Mouse (Mus musculus): ENCODE measurements around the gene Rnf216.

Gene Rnf216

GRCm38 (mm10) chr5:142963705-142964494 lies 148.9 kb downstream of the Rnf216 start:
- in situ Hi-C loops (cut with MboI; ENCODE audit: unreplicated experiment in 2 of 2): no loop called here

GRCm38 (mm10) chr5:142963003-142963704 lies 149.6 kb downstream of the Rnf216 start:
- in situ Hi-C loops (cut with MboI; ENCODE audit: unreplicated experiment in 2 of 2): no loop called here

GRCm38 (mm10) chr5:142962444-142962961 lies 150.3 kb downstream of the Rnf216 start:
- in situ Hi-C loops (cut with MboI; ENCODE audit: unreplicated experiment in 2 of 2): no loop called here

GRCm38 (mm10) chr5:142961881-142962443 lies 150.8 kb downstream of the Rnf216 start:
- in situ Hi-C loops (cut with MboI; ENCODE audit: unreplicated experiment in 2 of 2): no loop called here

- in situ Hi-C loops (cut with MboI; ENCODE audit: unreplicated experiment in 2 of 2): no loop called here
Observed at GRCm38 (mm10) chr5:142961398-142961880, 151.4 kb downstream of the Rnf216 start.

GRCm38 (mm10) chr5:142960775-142961271 lies 152.0 kb downstream of the Rnf216 start:
- in situ Hi-C loops (cut with MboI; ENCODE audit: unreplicated experiment in 2 of 2): no loop called here

- in situ Hi-C loops (cut with MboI; ENCODE audit: unreplicated experiment in 2 of 2): no loop called here
Observed at GRCm38 (mm10) chr5:142959576-142960556, 152.9 kb downstream of the Rnf216 start, which contains the start of gene Fscn1. TSS of gene Fscn1 (plus strand) at chr5:142960343.

GRCm38 (mm10) chr5:142959156-142959555 lies 153.6 kb downstream of the Rnf216 start:
- in situ Hi-C loops (cut with MboI; ENCODE audit: unreplicated experiment in 2 of 2): no loop called here

- in situ Hi-C loops (cut with MboI; ENCODE audit: unreplicated experiment in 2 of 2): no loop called here
Observed at GRCm38 (mm10) chr5:142958464-142958863, 154.3 kb downstream of the Rnf216 start.

- in situ Hi-C loops (cut with MboI; ENCODE audit: unreplicated experiment in 2 of 2): no loop called here
Observed at GRCm38 (mm10) chr5:142956956-142957703, 155.7 kb downstream of the Rnf216 start.

GRCm38 (mm10) chr5:142953641-142954040 lies 159.2 kb downstream of the Rnf216 start:
- in situ Hi-C loops (cut with MboI; ENCODE audit: unreplicated experiment in 2 of 2): no loop called here

GRCm38 (mm10) chr5:142950405-142950804 lies 162.4 kb downstream of the Rnf216 start:
- in situ Hi-C loops (cut with MboI; ENCODE audit: unreplicated experiment in 2 of 2): no loop called here

GRCm38 (mm10) chr5:142949580-142949979 lies 163.2 kb downstream of the Rnf216 start:
- in situ Hi-C loops (cut with MboI; ENCODE audit: unreplicated experiment in 2 of 2): loop anchor here in 1 of 2 experiments (10.0 kb wide), 1 partner anchor 385 kb away; no protein-coding TSS in a partner anchor

- in situ Hi-C loops (cut with MboI; ENCODE audit: unreplicated experiment in 2 of 2): loop anchor here in 1 of 2 experiments (10.0 kb wide), 1 partner anchor 383 kb away; no protein-coding TSS in a partner anchor
Observed at GRCm38 (mm10) chr5:142947460-142947859, 165.3 kb downstream of the Rnf216 start.

- in situ Hi-C loops (cut with MboI; ENCODE audit: unreplicated experiment in 2 of 2): loop anchor here in 1 of 2 experiments (10.0 kb wide), 1 partner anchor 380 kb away; no protein-coding TSS in a partner anchor
Observed at GRCm38 (mm10) chr5:142944979-142945682, 167.7 kb downstream of the Rnf216 start.

Measured in v-Abl transformed pro-B cells (cell line).